Mouse (Mus musculus): Measurements from ENCODE around the gene Tcf7l1. TPM values are rescaled to one million over a fixed set of nuclear protein-coding genes. Genes with fewer than 3 reads are reported as not detected.

Gene Tcf7l1
- total RNA-seq, 2 experiments from 2014 or later: 10.0 to 11.5 TPM

- DNase-seq (ENCODE audit: low spot score in 2 of 2): peak; percentile 95 to 97
These were observed 190.9 kb downstream of the Tcf7l1 start, which contains the start of the genes Elmod3 and Retsat for GRCm38 (mm10) chr6:72597956-72598753. Gene Elmod3, minus strand, starts transcription at chr6:72598413. Gene Retsat, plus strand, starts transcription at chr6:72598475.

GRCm38 (mm10) chr6:72597083-72597874 is 191.8 kb downstream of the Tcf7l1 start:
- no peak for DNase-seq (ENCODE audit: low spot score in 2 of 2)

DNA sequence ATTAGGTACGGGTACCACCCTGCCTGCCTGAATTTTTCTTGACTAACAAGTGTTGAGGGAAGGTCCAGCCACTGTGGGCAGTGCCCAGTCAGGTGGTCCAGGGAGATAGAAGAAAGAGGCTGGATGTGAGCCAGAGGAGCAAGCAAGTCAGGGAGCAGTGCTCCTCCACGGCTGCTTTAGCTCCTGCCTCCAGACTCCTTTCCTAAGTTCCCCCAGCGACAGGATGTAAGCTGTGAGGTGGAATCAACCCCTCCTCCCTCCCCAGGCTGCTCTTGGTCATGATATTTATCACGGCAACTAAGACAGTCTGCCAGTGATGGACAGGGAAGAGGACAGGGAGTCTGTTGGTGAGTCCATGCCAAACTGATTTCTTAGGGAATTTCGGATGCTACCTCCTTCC is 195.1 kb downstream of the Tcf7l1 start:
- DNase-seq (ENCODE audit: low spot score in 2 of 2): no peak

- no peak for DNase-seq (ENCODE audit: low spot score in 2 of 2)
These were observed 195.8 kb downstream of the Tcf7l1 start for GRCm38 (mm10) chr6:72593011-72593803.

DNA sequence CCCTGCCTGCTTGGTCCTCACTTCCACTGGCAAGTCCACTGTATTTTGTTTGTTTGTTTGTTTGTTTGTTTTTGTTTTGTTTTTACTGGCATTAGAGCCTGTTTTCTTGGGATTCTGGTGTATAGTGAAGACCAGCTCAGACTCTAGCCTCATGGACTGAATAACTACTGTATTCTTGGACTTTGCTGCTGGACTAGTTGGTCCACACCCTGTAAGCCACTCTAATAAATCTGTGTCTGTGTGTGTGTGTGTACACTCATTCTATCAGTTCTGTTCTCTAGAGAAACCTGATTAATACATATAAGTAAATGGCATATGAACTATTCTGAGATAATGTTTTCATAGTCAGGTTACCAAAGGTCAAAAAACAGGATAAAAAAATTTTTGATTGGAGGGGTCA is 198.9 kb downstream of the Tcf7l1 start:
- DNase-seq (ENCODE audit: low spot score in 2 of 2): no peak

GRCm38 (mm10) chr6:72588307-72588706 is 200.7 kb downstream of the Tcf7l1 start:
- DNase-seq (ENCODE audit: low spot score in 2 of 2): no peak

- no peak for DNase-seq (ENCODE audit: low spot score in 2 of 2)
These were observed 202.4 kb downstream of the Tcf7l1 start for GRCm38 (mm10) chr6:72586701-72587100.

- DNase-seq (ENCODE audit: low spot score in 2 of 2): no peak
These were observed 204.9 kb downstream of the Tcf7l1 start for GRCm38 (mm10) chr6:72584154-72584553.

DNA sequence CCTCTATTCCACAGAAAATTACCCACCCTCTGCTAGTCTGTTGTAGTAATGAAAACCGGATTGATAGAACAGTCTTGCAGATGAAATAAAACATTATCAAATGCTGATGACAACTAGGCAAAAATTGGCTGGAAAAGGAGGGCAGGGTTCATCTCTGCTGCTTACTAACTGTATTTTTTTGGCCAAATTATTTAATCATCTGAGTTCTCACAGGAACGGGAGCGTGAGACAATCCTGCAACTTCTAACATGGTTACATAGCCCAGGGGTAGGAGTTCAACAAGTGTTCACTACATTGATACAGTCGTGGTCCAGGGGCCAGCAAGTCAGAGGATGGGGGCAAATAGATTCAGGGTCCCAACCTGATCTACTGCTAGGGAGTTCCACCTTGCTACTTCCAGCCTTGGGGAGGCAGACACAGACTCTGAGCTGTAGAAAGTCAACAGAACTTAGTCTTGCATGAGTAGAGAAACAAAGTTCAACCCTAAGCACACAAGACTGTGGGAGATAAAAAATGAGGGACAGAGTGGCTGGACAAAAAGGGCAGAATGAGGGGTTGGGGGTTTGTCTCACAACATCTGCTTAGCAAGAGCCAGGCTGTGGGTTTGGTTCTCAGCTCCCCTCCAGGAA is 205.7 kb downstream of the Tcf7l1 start:
- no peak for DNase-seq (ENCODE audit: low spot score in 2 of 2)

GRCm38 (mm10) chr6:72581625-72582382 is 207.2 kb downstream of the Tcf7l1 start:
- DNase-seq (ENCODE audit: low spot score in 2 of 2): no peak

Other genes starting within 250 kb of the Tcf7l1 start
- gene Capg, start 244.9 kb downstream of the Tcf7l1 start, total RNA-seq (2021): 10 to 100 TPM; 43.1 to 57.0 TPM
- gene Elmod3, start 190.8 kb downstream of the Tcf7l1 start, total RNA-seq (2021): 10 to 100 TPM; 10.9 to 13.5 TPM
- 100 to 1,000 TPM; 332 to 343 TPM for gene Retsat, start 190.8 kb downstream of the Tcf7l1 start, total RNA-seq (2021)
- 100 to 1,000 TPM; 241 to 257 TPM for gene Tgoln1, start 172.3 kb downstream of the Tcf7l1 start, total RNA-seq (2021)
- gene Kcmf1, start 110.7 kb upstream of the Tcf7l1 start, total RNA-seq (2021): 100 to 1,000 TPM in 1 of 2 experiments, 10 to 100 TPM in 1; 95.6 to 101 TPM
- 100 to 1,000 TPM; 151 to 215 TPM for gene Tmsb10, start 169.5 kb upstream of the Tcf7l1 start, total RNA-seq (2021)

Measured in adrenal gland, adult 18-20 months (tissue).